Mouse (Mus musculus) kidney, adult 2 months (tissue): ENCODE measurements around the gene Gm33543. TPM values are rescaled to one million over a fixed set of nuclear protein-coding genes. Genes with fewer than 3 reads are reported as not detected.

Experiments used
- DNase-seq: peaks from one replicate; pipeline ENCODE4 v3.0.0; 2021
- H3K27ac ChIP-seq: fragments of 200-500 bp; 2 replicates; pipeline ENCODE4 v1.5.1; 2012; ENCODE audit warnings: low read depth, low read length, control low read depth, inconsistent platforms; ENCODE audit not compliant: insufficient read depth
- H3K27me3 ChIP-seq: fragments of 200-500 bp; replicated peaks from 2 replicates; pipeline ENCODE4 v1.6.1; 2012; ENCODE audit warnings: mild to moderate bottlenecking, moderate library complexity, low read length, inconsistent platforms; ENCODE audit not compliant: control insufficient read depth, insufficient read depth
- H3K36me3 ChIP-seq: fragments of 200-500 bp; 2 replicates; pipeline ENCODE4 v1.6.1; 2012; ENCODE audit warnings: mild to moderate bottlenecking, moderate library complexity, low read length, inconsistent platforms; ENCODE audit not compliant: control insufficient read depth, insufficient read depth
- H3K4me1 ChIP-seq: fragments of 200-500 bp; 2 replicates; pipeline ENCODE4 v1.6.1; 2011; ENCODE audit warnings: low read length; ENCODE audit not compliant: control insufficient read depth, insufficient read depth
- H3K4me3 ChIP-seq: fragments of 200-500 bp; 2 replicates; pipeline ENCODE4 v1.5.1; 2011; ENCODE audit warnings: mild to moderate bottlenecking, low read depth, low read length, control low read depth; ENCODE audit not compliant: insufficient read depth
- CTCF ChIP-seq: fragments of 200-500 bp; conservative IDR thresholded peaks from 2 replicates; pipeline ENCODE4 v1.5.1; 2011; ENCODE audit warnings: low read depth, mild to moderate bottlenecking, control low read depth, low read length, moderate library complexity, mixed read lengths; ENCODE audit not compliant: insufficient read depth, insufficient read length
- POLR2A ChIP-seq: fragments of 200-500 bp; IDR thresholded peaks from one replicate; pipeline ENCODE4 v1.6.1; 2011; ENCODE audit warnings: low read depth, low read length, control low read depth
- WGBS: fragments of 180-500 bp; shearing (Covaris S2); methylation state at CpG from one replicate; pipeline ENCODE4 v1.1.7; 2018; 5-methylcytosine and 5-hydroxymethylcytosine counted together
- polyA plus RNA-seq: library from polyadenylated mRNA; depleted of rRNA; stranded (reverse); fragments of >200 nt; gene quantifications from 2 replicates; pipeline ENCODE4 v1.2.3, GENCODE M21; 2012

Gm33543 gene
- polyA plus RNA-seq, 1 experiment = 1.9 TPM

DNA sequence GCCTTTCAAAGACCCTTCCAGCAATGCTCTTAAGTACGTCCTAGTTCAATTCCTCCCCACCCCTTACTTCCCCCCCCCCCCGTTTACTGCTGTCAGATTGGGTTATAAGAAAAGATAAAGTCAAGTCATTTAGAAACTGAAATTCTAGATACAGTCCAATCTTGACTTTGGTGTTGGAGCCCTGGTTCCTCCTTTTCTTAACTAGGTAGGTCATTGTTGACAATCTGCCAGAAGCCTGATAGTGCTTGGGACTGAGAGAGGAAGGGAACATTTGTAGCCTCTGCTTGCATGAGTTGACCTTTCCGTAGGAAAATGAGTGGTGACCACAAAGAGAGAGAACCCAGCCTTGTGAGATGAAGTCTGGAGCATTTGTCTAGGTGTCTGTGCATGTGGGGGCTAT is 7.8 kb upstream of the Gm33543 start:
- TF ChIP-seq CTCF = no peak
- TF ChIP-seq POLR2A = no peak
- Histone ChIP-seq H3K27ac (no peak overlapping the region), H3K27me3 (no peaks in the 10 kb centered on the region), H3K36me3 (no peaks in the 10 kb centered on the region), H3K4me1 (no peaks in the 10 kb centered on the region; the same call in 1 of the 2 replicates), H3K4me3 (no peak overlapping the region)
- peak; percentile 37 for DNase-seq
- 77% methylated on average over 3 of the region's 3 CpGs for WGBS

DNA sequence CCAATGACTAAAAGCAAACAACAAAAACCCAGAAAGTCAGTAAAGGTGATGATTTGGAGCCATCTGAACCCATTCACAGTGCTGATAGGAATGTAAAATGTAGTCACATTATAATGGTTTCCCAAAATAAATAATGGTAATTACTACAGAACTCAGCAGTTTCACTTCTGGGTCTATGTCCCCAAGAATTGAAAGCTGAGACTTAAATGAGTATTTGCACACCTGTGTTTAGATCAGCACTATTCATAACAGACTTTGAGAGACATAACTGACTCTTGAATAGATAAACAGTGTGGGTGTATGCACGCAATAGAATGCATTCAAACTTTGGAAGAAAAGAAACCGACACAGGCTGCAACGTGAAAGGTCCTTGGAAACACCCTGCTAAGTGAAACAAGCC is 4.0 kb upstream of the Gm33543 start:
- H3K27ac ChIP-seq = no peak overlapping the region

DNA sequence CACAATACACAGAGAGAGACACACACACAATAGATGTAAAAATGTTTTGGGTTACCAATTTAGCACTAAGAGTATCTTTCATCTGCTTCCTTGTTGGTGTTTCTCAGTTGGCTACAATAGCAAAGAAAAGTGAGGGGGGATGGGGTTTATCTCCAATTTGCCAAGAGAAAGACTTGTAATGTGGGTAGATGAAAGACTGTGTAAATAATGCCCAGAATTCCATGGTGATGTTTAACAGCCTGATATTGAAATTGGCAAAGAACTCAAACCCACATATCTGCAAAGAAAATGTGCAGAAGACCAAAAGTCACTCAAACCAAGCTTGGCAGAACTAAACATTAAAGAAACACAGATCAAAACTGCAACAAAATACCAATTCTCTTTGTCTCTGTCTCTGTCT is 3.6 kb upstream of the Gm33543 start:
- DNase-seq = no peak
- H3K4me3 ChIP-seq = no peak overlapping the region
- H3K27me3 ChIP-seq = no peaks in the 10 kb centered on the region
- H3K27ac ChIP-seq = no peak overlapping the region
- peaks cover 4% of the 10 kb centered on the region; the same call in 1 of the 2 replicates for H3K4me1 ChIP-seq
- H3K36me3 ChIP-seq = no peaks in the 10 kb centered on the region
- TF ChIP-seq CTCF = no peak
- TF ChIP-seq POLR2A = no peak

More for the DNA sequence above, 4.0 kb upstream of the Gm33543 start:
- no peak for DNase-seq
- Histone ChIP-seq H3K27me3 (no peaks in the 10 kb centered on the region), H3K4me3 (no peak overlapping the region), H3K36me3 (no peaks in the 10 kb centered on the region), H3K4me1 (peaks cover 4% of the 10 kb centered on the region; the same call in 1 of the 2 replicates)
- TF ChIP-seq CTCF (no peak), POLR2A (no peak)
- WGBS = 92% methylated on average over 3 of the region's 3 CpGs

DNA sequence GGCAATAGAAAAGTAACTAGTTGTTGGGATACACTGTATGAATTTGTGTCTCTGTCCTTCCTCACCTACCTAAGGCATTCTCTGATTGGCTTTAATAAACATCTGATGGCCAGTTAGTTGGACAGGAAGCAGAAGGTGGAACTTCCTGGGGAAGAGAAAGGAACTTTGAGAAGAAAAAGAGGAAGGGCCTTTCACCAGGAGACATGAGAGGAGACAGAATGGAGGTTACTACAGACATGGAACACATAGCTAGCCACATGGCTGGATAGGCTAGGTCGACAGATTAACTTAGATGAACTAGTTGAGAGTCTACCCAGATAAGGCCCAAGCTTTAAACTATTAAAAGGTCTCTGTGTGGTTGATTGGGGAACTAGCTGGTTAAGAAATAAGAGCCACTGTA is 1.1 kb upstream of the Gm33543 start:
- no peak for DNase-seq
- Histone ChIP-seq H3K27ac (peak overlapping the region; percentile 31; the same call in 1 of the 2 replicates), H3K36me3 (no peaks in the 10 kb centered on the region), H3K4me1 (peaks cover 4% of the 10 kb centered on the region; the same call in 1 of the 2 replicates), H3K27me3 (no peaks in the 10 kb centered on the region), H3K4me3 (no peak overlapping the region)
- 90% methylated on average over 1 of the region's 1 CpGs for WGBS
- TF ChIP-seq POLR2A (no peak), CTCF (no peak)

DNA sequence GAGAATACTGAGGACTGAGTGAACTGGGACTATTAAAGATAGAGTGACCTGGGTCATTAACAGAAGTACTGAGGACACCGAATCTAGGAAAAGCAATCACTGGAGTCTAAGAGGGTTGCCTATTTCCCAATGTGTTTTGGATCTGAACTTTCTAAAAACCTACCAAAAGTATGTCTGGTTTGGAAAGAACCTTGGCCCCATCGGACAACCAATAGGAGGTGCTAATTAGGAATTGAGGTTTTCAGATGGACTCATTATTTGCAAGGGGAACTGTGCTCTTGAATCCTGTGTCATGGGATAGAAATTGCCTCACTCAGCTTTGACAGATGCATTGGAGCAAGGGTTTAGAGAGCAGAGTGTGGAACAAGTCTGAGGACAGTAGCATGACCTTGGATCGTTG is 1.5 kb downstream of the Gm33543 start:
- WGBS = 81% methylated on average over 3 of the region's 3 CpGs

DNA sequence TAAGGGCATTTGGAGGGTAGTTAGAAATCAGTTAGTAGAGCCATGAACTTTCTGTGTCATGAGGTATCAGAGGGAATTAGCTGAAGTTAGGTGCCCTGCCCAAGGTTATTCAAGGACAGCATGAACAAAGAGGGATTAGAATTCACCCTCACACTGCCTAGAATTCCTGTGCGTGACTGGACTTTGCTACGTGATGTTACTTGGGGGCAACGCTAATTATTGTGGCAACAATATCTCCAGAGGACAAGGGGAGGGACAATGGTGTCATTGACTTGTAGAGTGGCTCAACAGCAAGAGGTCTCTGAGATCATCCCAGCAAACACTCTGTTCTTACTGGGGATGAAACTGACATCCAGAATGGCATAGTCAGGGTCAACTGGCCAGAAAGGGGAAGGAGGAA is 2.9 kb downstream of the Gm33543 start:
- WGBS = 62% methylated on average over 3 of the region's 3 CpGs
- peak; percentile 65 for DNase-seq

More for the DNA sequence above, 1.5 kb downstream of the Gm33543 start:
- Histone ChIP-seq H3K27ac (peak overlapping the region; percentile 90), H3K4me1 (peaks cover 9% of the 10 kb centered on the region; the same call in 1 of the 2 replicates), H3K4me3 (no peak overlapping the region), H3K36me3 (no peaks in the 10 kb centered on the region), H3K27me3 (no peaks in the 10 kb centered on the region)
- no peak for TF ChIP-seq CTCF
- DNase-seq = no peak

DNA sequence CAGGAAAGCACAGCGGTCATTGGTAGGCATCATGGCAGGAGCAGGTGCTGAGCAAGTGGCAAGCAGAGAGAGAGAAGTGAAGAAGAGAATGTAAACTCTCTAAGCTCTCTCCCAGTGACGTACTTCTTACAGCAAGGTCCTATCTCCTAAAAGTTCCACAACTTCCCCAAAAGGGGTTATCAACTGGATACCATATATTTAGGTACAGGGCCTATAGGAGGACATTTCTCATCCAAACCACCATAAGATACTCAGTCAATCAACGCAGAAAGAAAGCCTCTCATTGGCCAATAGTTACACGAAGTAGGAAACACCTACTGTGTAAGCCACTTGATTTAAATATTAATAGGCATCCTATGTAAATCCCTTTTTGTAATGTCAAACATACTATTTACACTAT is 3.7 kb downstream of the Gm33543 start:
- peak overlapping the region; percentile 49 for H3K27ac ChIP-seq
- DNase-seq = no peak
- no peaks in the 10 kb centered on the region for H3K27me3 ChIP-seq
- no peak overlapping the region for H3K4me3 ChIP-seq
- WGBS = 88% methylated on average over 4 of the region's 4 CpGs
- H3K4me1 ChIP-seq = peaks cover 10% of the 10 kb centered on the region; the same call in 1 of the 2 replicates
- no peaks in the 10 kb centered on the region for H3K36me3 ChIP-seq
- TF ChIP-seq CTCF (no peak), POLR2A (no peak)

More for the DNA sequence above, 2.9 kb downstream of the Gm33543 start:
- Histone ChIP-seq H3K4me3 (no peak overlapping the region), H3K4me1 (peaks cover 10% of the 10 kb centered on the region; the same call in 1 of the 2 replicates), H3K27me3 (no peaks in the 10 kb centered on the region), H3K36me3 (no peaks in the 10 kb centered on the region), H3K27ac (peak overlapping the region; percentile 88)
- TF ChIP-seq CTCF = no peak
- TF ChIP-seq POLR2A = no peak
